ENCODE assay signal across 9 mouse cellular contexts in the genomic region with DNA sequence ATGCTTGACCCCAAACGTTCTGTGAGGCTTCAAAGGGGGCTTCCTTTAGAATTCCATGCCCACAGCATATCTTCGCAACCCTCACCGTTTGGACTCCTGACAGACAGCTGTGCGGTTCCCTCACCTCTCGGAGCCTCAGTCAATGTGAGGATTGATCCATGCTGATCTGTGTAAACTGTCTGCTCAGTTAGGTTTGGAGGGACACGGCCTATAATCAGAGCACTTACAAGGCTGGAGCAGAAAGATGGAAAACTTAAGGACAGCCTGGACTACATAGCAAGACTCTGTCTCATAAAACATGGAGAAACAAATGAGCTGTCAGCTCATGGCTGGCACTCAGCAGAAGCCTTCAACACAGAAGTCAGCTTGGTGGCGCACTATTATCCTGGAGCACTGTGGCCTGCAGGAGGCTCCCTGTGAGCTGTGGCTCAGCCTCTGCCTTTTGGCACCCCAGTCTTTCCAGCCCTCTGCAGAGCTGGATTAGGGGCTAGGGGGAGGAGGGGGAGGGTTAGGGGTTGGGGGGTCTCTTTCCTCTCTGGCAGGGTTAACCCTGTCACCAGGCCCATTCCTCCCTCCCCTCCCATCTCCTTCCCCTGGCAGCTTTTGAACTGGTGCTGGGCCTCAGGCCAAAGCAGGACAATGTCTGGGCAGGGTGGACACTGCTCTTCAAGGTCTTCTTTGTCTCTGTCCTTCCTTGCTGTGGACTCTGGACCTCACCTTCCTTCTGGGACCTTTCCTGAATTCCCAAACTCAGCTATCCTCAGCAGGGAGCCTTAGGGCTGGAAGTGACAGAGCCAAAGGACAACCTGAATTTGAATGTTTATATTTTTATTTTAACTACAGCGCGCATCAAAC. TPM values are rescaled to one million over a fixed set of nuclear protein-coding genes. Genes with fewer than 3 reads are reported as not detected.
DNase-seq lines count a peak whose midpoint lies in the region; ATAC-seq and TF ChIP-seq lines count a peak whose summit lies in the region.
"Had no signal": no experiment of that assay in that cellular context is flagged by ENCODE, and none has a peak within 500 bp of the region (broad histone marks: within the 10 kb centered on the region; RNA-seq: fewer than 3 reads in every experiment).

No protein-coding gene starts in this region.

- H3K4me3 ChIP-seq in embryonic facial prominence, embryonic 15.5 days (replicated peaks): no peak overlapping the region; the same call in 1 of the 2 replicates
- peak overlapping the region; percentile 45; the same call in 1 of the 2 replicates for H3K4me3 ChIP-seq in hindbrain, embryonic 15.5 days
- H3K4me3 ChIP-seq in liver, embryonic 13.5 days (replicated peaks): no peak overlapping the region
- no peak overlapping the region for H3K4me3 ChIP-seq in small intestine, adult 2 months (ENCODE audit: low read depth, low read length)

- H3K9me3 ChIP-seq in embryonic facial prominence, embryonic 15.5 days (replicated peaks): no peaks in the 10 kb centered on the region
- H3K9me3 ChIP-seq in hindbrain, embryonic 15.5 days: no peaks in the 10 kb centered on the region
- no peaks in the 10 kb centered on the region for H3K9me3 ChIP-seq in liver, embryonic 13.5 days (replicated peaks)

- H3K4me1 ChIP-seq in embryonic facial prominence, embryonic 15.5 days: peaks cover 60% of the 10 kb centered on the region
- H3K4me1 ChIP-seq in hindbrain, embryonic 15.5 days (replicated peaks): peaks cover 51% of the 10 kb centered on the region
- peaks cover 35% of the 10 kb centered on the region for H3K4me1 ChIP-seq in liver, embryonic 13.5 days (replicated peaks)
- H3K4me1 ChIP-seq in small intestine, adult 2 months (ENCODE audit: control insufficient read depth, insufficient read depth, insufficient read length, low read length): peaks cover 14% of the 10 kb centered on the region

- TF ChIP-seq CTCF in small intestine, adult 2 months (IDR thresholded peaks at IDR 0.05; ENCODE audit: extremely low read depth, insufficient read length, insufficient replicate concordance, low read depth, low read length): 0 out of 2 replicates have a peak, but pooled peaks have one; percentile 7

- no peaks in the 10 kb centered on the region for H3K36me3 ChIP-seq in embryonic facial prominence, embryonic 15.5 days
- no peaks in the 10 kb centered on the region for H3K36me3 ChIP-seq in hindbrain, embryonic 15.5 days
- H3K36me3 ChIP-seq in liver, embryonic 13.5 days: no peaks in the 10 kb centered on the region
- H3K36me3 ChIP-seq in small intestine, adult 2 months (ENCODE audit: control insufficient read depth, insufficient read depth, low read length): no peaks in the 10 kb centered on the region

- peak; percentile 61 for DNase-seq in adrenal gland, adult 2 months
- DNase-seq in adrenal gland, postnatal 25 days: no peak
- no peak for DNase-seq in liver, embryonic 13.5 days
- no peak for DNase-seq in urinary bladder, adult 18-20 months (ENCODE audit: low spot score in 2 of 2)
- no peak for DNase-seq in cerebellum, postnatal 36 days

- no peak overlapping the region; the same call in 1 of the 2 replicates for H3K9ac ChIP-seq in embryonic facial prominence, embryonic 15.5 days
- H3K9ac ChIP-seq in hindbrain, embryonic 15.5 days: no peak overlapping the region; the same call in 1 of the 2 replicates
- no peak overlapping the region for H3K9ac ChIP-seq in liver, embryonic 13.5 days

- TF ChIP-seq POLR2A in small intestine, adult 2 months (IDR thresholded peaks at IDR 0.05; ENCODE audit: low read depth, low read length): no peak

- peak overlapping the region; percentile 75 for H3K4me2 ChIP-seq in embryonic facial prominence, embryonic 15.5 days (replicated peaks)
- H3K4me2 ChIP-seq in hindbrain, embryonic 15.5 days: peak overlapping the region; percentile 86
- no peak overlapping the region for H3K4me2 ChIP-seq in liver, embryonic 13.5 days

- 37% methylated on average over 9 of the region's 9 CpGs for WGBS in embryonic facial prominence, embryonic 15.5 days
- 22% methylated on average over 9 of the region's 9 CpGs for WGBS in hindbrain, embryonic 15.5 days
- 43% methylated on average over 9 of the region's 9 CpGs for WGBS in liver, embryonic 13.5 days (ENCODE audit: insufficient replicate concordance)
- 62% methylated on average over 9 of the region's 9 CpGs for WGBS in small intestine, adult 2 months

- peak overlapping the region; percentile 98 for H3K27ac ChIP-seq in embryonic facial prominence, embryonic 15.5 days (replicated peaks)
- H3K27ac ChIP-seq in hindbrain, embryonic 15.5 days (replicated peaks): peak overlapping the region; percentile 92
- H3K27ac ChIP-seq in liver, embryonic 13.5 days: peak overlapping the region; percentile 63; the same call in 1 of the 2 replicates
- peak overlapping the region; percentile 6; the same call in 1 of the 2 replicates for H3K27ac ChIP-seq in small intestine, adult 2 months (ENCODE audit: insufficient read depth, low read depth, low read length)

- H3K27me3 ChIP-seq in embryonic facial prominence, embryonic 15.5 days: no peaks in the 10 kb centered on the region
- H3K27me3 ChIP-seq in hindbrain, embryonic 15.5 days: no peaks in the 10 kb centered on the region
- peaks cover 96% of the 10 kb centered on the region for H3K27me3 ChIP-seq in liver, embryonic 13.5 days
- H3K27me3 ChIP-seq in small intestine, adult 2 months (ENCODE audit: control insufficient read depth, insufficient read depth, low read length): peaks cover 4% of the 10 kb centered on the region; the same call in 1 of the 2 replicates

- no peak for ATAC-seq in embryonic facial prominence, embryonic 15.5 days (ENCODE audit: insufficient number of reproducible peaks, low FRiP score, low TSS enrichment, low read depth)
- peak; percentile 57 for ATAC-seq in hindbrain, embryonic 15.5 days (ENCODE audit: low FRiP score, low read depth)
- ATAC-seq in liver, embryonic 13.5 days (ENCODE audit: low read depth): no peak

RNA-seq across cellular contexts. Expression of gene Id3, which starts 7.2 kb away (rescaled TPM):
- 10 to 100 TPM; 31.5 to 70.5 TPM for total RNA-seq in adrenal gland, adult 2 months (2021)
- polyA plus RNA-seq in adrenal gland, adult 2 months (2012; rRNA removed): 235 and 298 TPM in 2 replicates
- total RNA-seq in adrenal gland, postnatal 25 days (2021): 59.6 and 78.0 TPM in 2 replicates
- polyA plus RNA-seq in embryonic facial prominence, embryonic 15.5 days (2015; fragmentation: Nextera tagmentation; extraction: Ambion mirVana): 432 and 441 TPM in 2 replicates
- polyA plus RNA-seq in hindbrain, embryonic 15.5 days (2015; fragmentation: Nextera tagmentation; extraction: Ambion mirVana): 208 TPM in 2 replicates
- polyA plus RNA-seq in liver, embryonic 13.5 days (2015; fragmentation: Nextera tagmentation; extraction: Ambion mirVana): 48.1 and 51.3 TPM in 2 replicates
- 262 and 519 TPM in 2 replicates for polyA plus RNA-seq in small intestine, adult 2 months (2012; rRNA removed)
- total RNA-seq: common myeloid progenitor, adult 5-6 weeks had no signal

RNA-seq across cellular contexts. Expression of gene E2f2, which starts 36.1 kb away (rescaled TPM):
- total RNA-seq in adrenal gland, adult 2 months (2021): 1 to 10 TPM; 1.8 to 5.1 TPM
- polyA plus RNA-seq in adrenal gland, adult 2 months (2012; rRNA removed): 2.9 and 3.0 TPM in 2 replicates
- total RNA-seq in adrenal gland, postnatal 25 days (2021): 4.1 and 4.8 TPM in 2 replicates
- polyA plus RNA-seq in embryonic facial prominence, embryonic 15.5 days (2015; fragmentation: Nextera tagmentation; extraction: Ambion mirVana): 10.1 and 12.5 TPM in 2 replicates
- polyA plus RNA-seq in hindbrain, embryonic 15.5 days (2015; fragmentation: Nextera tagmentation; extraction: Ambion mirVana): 2.8 and 3.6 TPM in 2 replicates
- 64.7 and 72.1 TPM in 2 replicates for polyA plus RNA-seq in liver, embryonic 13.5 days (2015; fragmentation: Nextera tagmentation; extraction: Ambion mirVana)
- polyA plus RNA-seq in small intestine, adult 2 months (2012; rRNA removed): 7.5 and 11.5 TPM in 2 replicates

Comparison
In these comparisons a context has a peak if more than half of its experiments do, and no peak if none do; other contexts are left out.
1. H3K27ac ChIP-seq: peak in every context shown above with its lines; median percentile 98 in embryonic facial prominence, embryonic 15.5 days; 92 in hindbrain, embryonic 15.5 days; 63 in liver, embryonic 13.5 days; 6 in small intestine, adult 2 months.